Mouse (Mus musculus): ENCODE data around the gene Zfp335.
A peak's percentile ranks its signal among the peaks of the same experiment; 100 is the strongest.
"Not testable (repeated sequence)": the region's sequence is repeated elsewhere in the genome, so short reads cannot be mapped to it uniquely, and the experiment has no call there.

The Zfp335 gene

DNA sequence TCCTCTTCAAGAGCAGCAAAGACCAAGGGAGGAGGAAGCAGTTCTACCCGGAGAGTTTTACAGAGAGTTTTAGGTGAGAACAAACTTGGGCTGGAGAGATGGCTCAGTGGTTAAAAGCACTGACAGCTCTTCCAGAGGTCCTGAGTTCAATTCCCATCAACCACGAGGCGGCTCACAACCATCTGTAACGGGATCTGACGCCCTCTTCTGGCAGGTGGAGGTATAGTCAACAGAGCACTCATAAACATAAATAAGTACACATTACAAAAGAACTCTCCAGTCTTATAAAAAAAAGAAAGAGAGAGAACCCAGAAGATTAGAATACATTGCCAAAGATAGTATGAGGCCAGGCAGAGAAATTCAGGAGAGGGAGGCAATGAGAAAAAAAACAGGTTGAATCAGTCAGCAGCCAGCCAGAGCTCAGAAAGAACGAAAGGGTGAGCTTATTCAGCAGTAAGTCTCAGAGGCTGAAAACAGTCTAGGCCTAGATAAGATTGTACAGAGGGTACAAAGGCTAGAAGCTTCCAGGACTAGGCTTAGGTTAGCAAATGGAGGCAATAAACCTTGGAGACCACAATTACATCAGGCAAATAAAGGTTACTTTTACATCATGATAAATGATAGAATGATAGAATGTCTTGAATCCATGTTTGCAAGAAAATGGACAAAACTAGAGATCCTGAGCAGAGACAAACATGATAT lies 39.8 kb downstream of the Zfp335 start:
- DNase-seq (ENCODE audit: low spot score in 2 of 2), result no peak

GRCm38 (mm10) chr2:164868491-164868890 lies 43.1 kb downstream of the Zfp335 start:
- DNase-seq (ENCODE audit: low spot score in 2 of 2), result peak in 1 of 2 experiments; percentile 73

DNA sequence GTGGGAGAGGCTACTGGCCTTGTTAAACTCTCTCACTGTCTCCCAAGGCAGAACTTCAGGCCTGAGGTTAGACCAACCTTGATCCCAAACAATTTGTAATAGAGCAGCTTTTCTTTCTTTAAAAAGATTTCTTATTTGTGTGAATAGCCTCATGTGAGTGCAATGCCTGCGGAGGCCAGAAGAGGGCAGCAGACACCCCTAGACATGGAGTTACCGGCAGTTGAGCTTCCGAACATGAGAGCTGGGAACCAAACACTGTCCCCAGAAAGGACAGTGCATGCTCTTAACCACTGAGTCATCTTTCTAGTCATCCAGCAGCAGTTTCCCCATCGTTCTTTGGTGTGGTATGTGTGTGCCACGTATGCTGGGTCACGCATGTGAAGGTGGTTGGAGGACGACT lies 44.0 kb downstream of the Zfp335 start:
- no peak for DNase-seq (ENCODE audit: low spot score in 2 of 2)

- DNase-seq (ENCODE audit: low spot score in 2 of 2), result peak in 1 of 2 experiments; percentile 34
Measured at GRCm38 (mm10) chr2:164866741-164867551, 44.6 kb downstream of the Zfp335 start.

- no peak for DNase-seq (ENCODE audit: low spot score in 2 of 2)
Measured at GRCm38 (mm10) chr2:164864593-164864992, 47.0 kb downstream of the Zfp335 start.

DNA sequence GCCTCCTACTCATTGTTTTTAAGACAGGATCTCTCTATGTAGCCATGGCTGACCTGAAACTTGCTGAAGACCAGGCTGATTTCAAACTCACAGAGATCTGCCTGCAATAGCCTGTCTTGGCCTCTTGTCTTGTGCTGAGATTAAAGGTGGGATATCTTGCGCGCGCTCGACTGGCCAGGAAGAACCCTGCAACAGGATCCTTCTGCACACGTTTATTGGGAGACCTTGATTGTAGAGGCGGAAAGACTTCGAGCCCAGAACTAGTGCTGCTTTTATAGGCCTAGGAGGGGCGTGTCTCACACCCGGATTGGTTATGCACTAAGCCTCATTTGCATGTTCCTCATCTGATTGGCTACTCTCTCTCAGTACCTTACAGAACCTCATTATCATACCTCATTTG lies 48.1 kb downstream of the Zfp335 start:
- not testable (repeated sequence) for DNase-seq (ENCODE audit: low spot score in 2 of 2)

DNA sequence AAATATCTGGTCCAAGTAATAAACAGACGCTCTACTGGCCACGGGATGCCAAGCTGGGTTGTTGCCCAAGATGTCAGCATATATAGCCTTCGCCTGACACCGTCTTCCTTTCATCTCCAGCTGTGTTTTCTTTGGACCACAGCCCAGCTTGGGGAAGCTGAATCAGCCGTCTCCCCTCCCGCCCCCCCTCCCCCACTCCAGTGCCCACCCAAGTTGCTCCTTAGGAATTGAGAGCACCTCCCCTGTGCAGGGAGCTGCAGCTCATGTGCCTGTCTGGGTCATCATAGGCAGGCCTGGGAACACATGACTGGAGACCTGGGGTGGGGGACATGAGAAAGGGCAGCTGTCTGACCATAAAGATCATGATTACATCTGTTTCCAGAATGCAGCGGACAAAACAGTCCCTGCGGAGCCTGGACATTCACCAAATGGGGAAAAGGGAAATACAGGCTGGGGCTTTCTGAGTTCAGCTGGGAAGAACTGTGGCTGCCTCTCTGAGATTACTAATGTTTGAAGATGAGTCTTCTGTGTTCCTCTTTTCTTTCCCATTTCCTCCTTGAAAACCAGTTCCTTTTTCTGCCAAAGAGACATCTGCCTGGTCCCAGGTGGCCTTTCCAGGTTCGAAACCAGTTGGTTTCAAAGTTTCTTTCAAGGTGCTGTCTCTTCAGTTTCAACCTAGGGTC lies 49.2 kb downstream of the Zfp335 start:
- no peak for DNase-seq (ENCODE audit: low spot score in 2 of 2)

GRCm38 (mm10) chr2:164861094-164861493 lies 50.5 kb downstream of the Zfp335 start:
- DNase-seq (ENCODE audit: low spot score in 2 of 2), result no peak

- no peak for DNase-seq (ENCODE audit: low spot score in 2 of 2)
Measured at GRCm38 (mm10) chr2:164859640-164860432, 51.7 kb downstream of the Zfp335 start.

DNA sequence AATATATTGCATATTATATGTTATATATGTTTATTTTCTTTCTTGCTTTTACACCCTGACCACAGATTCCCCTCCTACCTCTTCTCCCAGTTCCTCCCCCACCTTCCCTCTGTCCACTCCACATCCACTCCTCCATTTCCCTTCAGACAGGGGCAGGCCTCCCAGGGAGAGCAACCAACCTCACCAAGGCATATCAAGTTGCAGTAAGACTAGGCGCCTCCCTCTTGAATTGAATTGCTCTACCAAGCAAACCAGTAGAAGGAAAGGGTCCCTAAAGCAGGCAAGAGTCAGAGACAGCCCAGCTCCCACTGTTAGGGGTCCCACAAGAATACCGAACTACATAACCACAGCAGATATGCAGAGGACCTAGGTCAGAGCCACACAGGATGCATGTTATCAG lies 52.4 kb downstream of the Zfp335 start:
- no peak for DNase-seq (ENCODE audit: low spot score in 2 of 2)

DNA sequence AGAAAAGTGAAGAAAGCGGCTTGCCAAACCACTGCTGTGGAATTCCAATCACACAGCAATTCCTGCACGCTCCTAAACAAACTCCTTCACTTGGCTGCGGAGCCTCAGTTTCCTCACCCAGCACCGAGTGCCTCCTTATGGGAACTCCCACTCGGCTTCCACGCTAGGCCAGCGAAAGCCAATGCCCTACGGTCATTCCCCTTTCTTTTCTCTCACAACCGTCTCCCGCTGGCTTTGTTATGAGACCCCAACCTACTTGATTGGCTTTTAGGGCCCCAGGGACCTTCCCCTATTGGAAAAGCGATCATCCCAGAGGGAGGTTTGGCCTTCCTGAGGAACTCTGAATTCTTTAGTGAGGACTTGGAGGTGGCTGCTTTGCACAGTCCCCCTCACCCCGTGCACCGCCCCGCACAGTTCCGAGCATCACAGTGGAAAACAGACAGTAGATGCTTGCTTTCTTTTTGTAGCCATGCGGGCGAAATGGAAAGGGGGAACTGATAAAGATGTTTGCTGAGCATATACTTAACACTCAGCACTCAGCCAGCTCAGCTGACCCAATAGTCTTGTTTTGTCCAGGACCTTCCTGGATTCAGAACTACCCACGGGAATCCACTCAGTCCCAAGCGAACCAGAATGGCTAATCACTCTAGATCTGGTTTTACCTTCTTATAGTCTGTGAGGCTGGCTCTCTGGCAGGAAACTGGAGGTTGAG lies 53.6 kb downstream of the Zfp335 start:
- no peak for DNase-seq (ENCODE audit: low spot score in 2 of 2)

- DNase-seq (ENCODE audit: low spot score in 2 of 2), result peak in 1 of 2 experiments; percentile 33
Measured at GRCm38 (mm10) chr2:164857101-164857821, 54.3 kb downstream of the Zfp335 start, which contains the start of gene Pltp. Gene Pltp, minus strand, starts transcription at chr2:164857711.

DNA sequence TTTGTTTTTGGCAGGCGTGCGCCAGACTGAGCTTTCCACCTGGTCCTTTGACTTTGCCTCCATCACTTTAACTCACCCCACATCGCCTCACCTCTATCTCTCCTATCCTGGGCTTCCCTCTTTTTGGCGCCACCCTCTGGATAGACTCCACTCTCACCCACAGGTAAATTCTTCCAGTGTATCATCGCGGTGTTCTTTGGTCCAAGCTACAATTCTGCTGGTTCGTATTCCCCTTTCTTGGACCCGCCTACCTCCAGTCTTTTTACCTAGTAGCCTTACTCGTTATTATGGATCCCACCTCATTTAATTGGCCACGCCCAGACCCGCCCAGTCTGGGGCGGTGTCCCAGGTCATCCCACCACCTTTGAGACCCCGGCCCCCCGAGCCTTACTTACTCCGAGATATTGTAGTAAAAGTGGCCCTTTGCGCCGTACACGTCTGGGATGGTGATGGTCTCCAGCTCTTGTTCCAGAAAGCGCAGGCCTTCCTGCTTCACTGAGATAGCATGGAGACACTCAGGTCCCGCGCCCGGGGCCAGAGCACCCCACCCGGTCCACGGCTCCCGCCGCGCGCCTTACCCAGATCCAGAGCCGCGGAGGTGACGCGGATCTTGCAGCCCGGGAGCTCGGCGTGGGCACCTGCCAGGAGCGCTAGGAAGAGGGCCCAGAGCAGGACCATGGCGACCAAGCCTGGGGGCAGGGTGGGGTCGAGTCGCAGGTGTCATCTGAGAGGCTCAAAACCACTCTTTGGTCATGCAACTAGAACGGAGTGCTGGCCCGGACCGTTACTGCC lies 55.1 kb downstream of the Zfp335 start:
- no peak for DNase-seq (ENCODE audit: low spot score in 2 of 2)

GRCm38 (mm10) chr2:164855572-164855971 lies 56.0 kb downstream of the Zfp335 start:
- DNase-seq (ENCODE audit: low spot score in 2 of 2), result not testable (repeated sequence)

DNA sequence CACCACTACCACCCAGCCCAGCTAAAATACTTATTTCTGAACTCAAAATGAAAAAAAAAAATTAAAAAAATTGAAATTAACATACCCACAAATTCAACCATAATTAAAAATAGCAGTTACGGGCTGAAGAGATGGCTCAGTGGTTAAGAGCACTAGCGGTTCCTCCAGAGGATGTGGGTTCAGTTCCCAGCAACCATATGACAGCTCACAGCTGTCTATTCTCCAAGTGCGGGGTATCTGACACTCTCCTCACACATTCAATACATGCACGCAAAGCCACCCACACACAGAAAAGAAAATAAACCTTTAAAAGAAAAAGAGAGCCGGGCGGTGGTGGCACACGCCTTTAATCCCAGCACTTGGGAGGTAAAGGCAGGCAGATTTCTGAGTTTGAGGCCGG lies 61.5 kb downstream of the Zfp335 start:
- DNase-seq (ENCODE audit: low spot score in 2 of 2), result peak; percentile 28 to 43

GRCm38 (mm10) chr2:164845782-164846181 lies 65.8 kb downstream of the Zfp335 start:
- DNase-seq (ENCODE audit: low spot score in 2 of 2), result peak in 1 of 2 experiments; percentile 47
